Mouse (Mus musculus) neural tube, embryonic 13.5 days (tissue): ENCODE measurements around the gene Clca2. TPM values are rescaled to one million over a fixed set of nuclear protein-coding genes. Genes with fewer than 3 reads are reported as not detected.

Experiments used
- ATAC-seq: fragments of 200-750 bp; cut with Nextera tagmentation; 2 replicates; pipeline ENCODE4 v1.8.0; 2017; ENCODE audit warnings: low read depth, mild to moderate bottlenecking, moderate TSS enrichment, moderate library complexity
- H3K27ac ChIP-seq: fragments of 300-500 bp; sonication (generic); replicated peaks from 2 replicates; pipeline ENCODE4 v1.5.1; 2015; ENCODE audit warnings: moderate library complexity, mild to moderate bottlenecking, inconsistent platforms
- H3K27me3 ChIP-seq: fragments of 300-500 bp; sonication (generic); 2 replicates; pipeline ENCODE4 v1.6.1; 2015; ENCODE audit warnings: mild to moderate bottlenecking, inconsistent platforms
- H3K36me3 ChIP-seq: fragments of 300-500 bp; sonication (generic); 2 replicates; pipeline ENCODE4 v1.6.1; 2015; ENCODE audit warnings: mild to moderate bottlenecking, inconsistent platforms
- H3K4me1 ChIP-seq: fragments of 300-500 bp; sonication (generic); replicated peaks from 2 replicates; pipeline ENCODE4 v1.6.1; 2015; ENCODE audit warnings: inconsistent platforms
- H3K4me2 ChIP-seq: fragments of 300-500 bp; sonication (generic); 2 replicates; pipeline ENCODE4 v1.6.1; 2015; ENCODE audit warnings: inconsistent platforms, mild to moderate bottlenecking, moderate library complexity
- H3K4me3 ChIP-seq: fragments of 300-500 bp; sonication (generic); 2 replicates; pipeline ENCODE4 v1.5.1; 2015; ENCODE audit warnings: mild to moderate bottlenecking, inconsistent platforms
- H3K9ac ChIP-seq: fragments of 300-500 bp; sonication (generic); 2 replicates; pipeline ENCODE4 v1.6.1; 2015; ENCODE audit warnings: moderate library complexity, mild to moderate bottlenecking, inconsistent platforms
- H3K9me3 ChIP-seq: fragments of 300-500 bp; sonication (generic); 2 replicates; pipeline ENCODE4 v1.6.1; 2016; ENCODE audit warnings: inconsistent platforms
- WGBS: fragments of 180-500 bp; shearing (Covaris S2); methylation state at CpG from one replicate; pipeline ENCODE4 v1.1.7; 2015; 5-methylcytosine and 5-hydroxymethylcytosine counted together
- polyA plus RNA-seq: library from polyadenylated mRNA; unstranded; fragments of >200 nt; fragmentation: Nextera tagmentation; extraction: Ambion mirVana; gene quantifications from 2 replicates; pipeline ENCODE4 v1.2.1, GENCODE M21; 2015

The Clca2 gene
- polyA plus RNA-seq, 1 experiment from 2014 or later, result 0.11 TPM

DNA sequence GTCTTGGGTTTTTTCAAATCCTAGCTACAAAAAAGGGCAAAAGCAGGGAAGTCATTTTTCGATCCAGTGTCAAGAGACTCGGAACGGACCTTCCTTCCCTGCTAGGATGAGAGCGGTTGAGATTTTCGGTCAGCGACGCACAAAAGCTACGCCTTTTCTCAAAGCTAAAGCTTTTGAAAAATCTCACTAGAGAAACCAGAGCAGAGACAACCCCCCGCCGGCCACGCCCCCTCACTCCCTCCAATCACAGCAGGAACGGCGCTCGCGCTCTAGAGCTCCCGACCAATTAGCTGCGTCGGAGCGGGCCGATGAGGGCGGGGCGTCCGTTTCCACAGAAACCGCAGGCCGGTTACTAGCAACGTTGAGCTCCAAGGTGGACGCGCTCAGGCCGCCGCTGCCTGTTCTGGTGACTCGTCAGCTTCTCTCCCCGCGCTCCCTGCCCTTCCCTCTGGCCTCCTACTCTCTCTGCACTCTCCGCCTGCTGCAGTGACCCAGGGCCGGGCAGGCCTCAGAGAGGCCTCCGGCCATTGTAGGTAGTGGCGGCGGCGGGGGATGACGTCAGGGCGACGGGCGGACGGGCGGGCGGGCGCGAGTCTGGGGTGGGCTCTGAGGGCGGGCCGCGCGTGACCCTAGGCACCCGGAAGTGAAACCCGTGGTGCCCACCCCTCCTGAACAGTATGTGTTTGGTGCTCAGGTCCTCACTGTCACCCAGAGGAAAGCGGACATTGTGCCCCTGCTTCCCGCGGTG is 19.2 kb upstream of the Clca2 start, which contains the start of gene Odf2l:
Gene Odf2l (plus strand): TSS at position 335 of the 748 bp plus-strand sequence.
- ATAC-seq, result peak; percentile 99
- peak within 1 kb of the TSS; percentile 98 for H3K27ac ChIP-seq
- H3K9me3 ChIP-seq, result no peaks in the 10 kb centered on the region
- H3K4me1 ChIP-seq, result peaks cover 16% of the 10 kb centered on the region
- no peaks in the 10 kb centered on the region for H3K27me3 ChIP-seq
- under 1% methylated on average over 57 of the region's 57 CpGs for WGBS
- peak within 1 kb of the TSS; percentile 78 for H3K4me2 ChIP-seq
- H3K9ac ChIP-seq, result peak within 1 kb of the TSS; percentile 88
- no peaks in the 10 kb centered on the region for H3K36me3 ChIP-seq
- H3K4me3 ChIP-seq, result peak within 1 kb of the TSS; percentile 74

DNA sequence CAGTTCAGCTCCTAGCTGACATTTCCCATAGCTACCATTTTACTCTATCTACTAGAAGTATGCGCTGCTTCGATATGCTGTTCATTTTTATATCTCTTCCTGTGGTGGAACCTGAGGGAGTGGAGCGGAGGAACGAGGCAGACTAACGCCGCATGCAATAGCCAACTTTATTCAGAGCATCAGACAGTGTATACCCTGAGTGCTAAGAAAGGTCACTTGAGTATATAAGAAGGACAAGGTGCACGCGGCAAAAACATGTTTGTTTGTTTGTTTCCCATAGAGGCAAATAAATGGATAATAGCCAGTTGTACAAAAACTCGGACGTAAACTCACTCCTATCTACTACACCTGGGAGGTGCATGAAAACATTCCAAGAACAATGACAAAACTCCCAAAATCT is 18.4 kb upstream of the Clca2 start:
- Histone ChIP-seq H3K4me3 (peak overlapping the region; percentile 74), H3K27me3 (no peaks in the 10 kb centered on the region), H3K9me3 (no peaks in the 10 kb centered on the region), H3K4me2 (peak overlapping the region; percentile 78), H3K4me1 (peaks cover 16% of the 10 kb centered on the region), H3K27ac (peak overlapping the region; percentile 98), H3K36me3 (no peaks in the 10 kb centered on the region), H3K9ac (peak overlapping the region; percentile 88)
- ATAC-seq, result no peak
- 88% methylated on average over 10 of the region's 10 CpGs for WGBS

DNA sequence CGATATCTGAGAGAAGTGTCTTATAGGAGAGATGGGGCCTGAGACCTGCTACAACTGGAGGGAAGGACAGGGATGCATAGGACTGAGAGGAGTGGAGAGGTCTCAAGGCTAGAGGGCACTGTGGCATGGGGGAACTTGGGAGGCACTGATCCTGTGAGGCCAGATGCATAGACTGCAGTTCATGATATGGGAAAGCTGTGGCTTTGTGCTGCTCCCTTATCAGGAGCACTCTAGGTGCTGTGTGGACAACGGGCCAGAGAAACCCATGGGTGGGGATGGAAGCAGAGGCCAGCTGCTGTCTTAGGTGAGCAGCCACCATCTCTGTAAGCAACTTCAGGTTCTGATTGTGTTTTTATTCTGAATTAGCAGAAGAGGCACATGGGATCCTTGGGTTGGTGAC is 15.9 kb upstream of the Clca2 start:
- no peak for ATAC-seq
- WGBS, result 97% methylated on average over 2 of the region's 2 CpGs
- Histone ChIP-seq H3K9ac (no peak overlapping the region), H3K9me3 (no peaks in the 10 kb centered on the region), H3K4me3 (no peak overlapping the region), H3K27me3 (no peaks in the 10 kb centered on the region), H3K27ac (no peak overlapping the region), H3K36me3 (no peaks in the 10 kb centered on the region), H3K4me2 (no peak overlapping the region), H3K4me1 (peaks cover 16% of the 10 kb centered on the region)

DNA sequence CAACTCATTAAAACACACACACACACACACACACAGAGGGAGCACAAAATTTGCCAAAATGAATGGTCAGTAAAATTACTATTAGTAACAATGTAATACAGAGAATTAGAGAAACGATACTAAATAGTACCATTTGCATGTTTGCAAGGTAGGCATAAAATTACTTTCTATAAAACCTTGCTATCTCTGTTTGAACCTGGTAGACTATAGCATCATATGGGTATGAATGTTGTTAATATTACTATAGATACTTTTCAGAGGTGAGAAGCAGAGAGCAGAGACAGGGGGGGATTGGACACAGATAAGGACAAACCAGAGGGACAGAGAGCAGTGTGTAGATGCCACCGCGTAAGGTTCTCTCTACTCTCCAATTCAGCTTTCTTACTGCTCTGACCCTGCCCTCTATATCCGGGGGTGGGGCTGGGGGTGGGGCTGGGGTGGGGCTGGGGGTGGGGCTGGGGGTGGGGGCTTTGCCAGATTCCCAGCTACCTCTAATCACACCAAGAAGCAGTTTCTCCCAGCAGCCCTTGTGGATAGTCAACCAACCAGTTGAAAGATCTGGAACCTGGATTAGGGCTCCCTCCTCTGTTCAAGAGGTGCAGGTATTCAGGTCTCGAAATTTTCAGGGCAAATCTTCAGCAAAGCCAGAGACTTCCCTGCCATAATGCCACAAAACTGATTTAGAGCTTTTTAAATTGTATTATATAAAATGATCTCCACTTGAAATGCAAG is 6.7 kb upstream of the Clca2 start:
- Histone ChIP-seq H3K9ac (no peak overlapping the region), H3K4me2 (no peak overlapping the region), H3K4me1 (no peaks in the 10 kb centered on the region), H3K4me3 (no peak overlapping the region), H3K27ac (no peak overlapping the region), H3K36me3 (no peaks in the 10 kb centered on the region), H3K9me3 (no peaks in the 10 kb centered on the region), H3K27me3 (no peaks in the 10 kb centered on the region)
- no peak for ATAC-seq
- 78% methylated on average over 4 of the region's 5 CpGs for WGBS

DNA sequence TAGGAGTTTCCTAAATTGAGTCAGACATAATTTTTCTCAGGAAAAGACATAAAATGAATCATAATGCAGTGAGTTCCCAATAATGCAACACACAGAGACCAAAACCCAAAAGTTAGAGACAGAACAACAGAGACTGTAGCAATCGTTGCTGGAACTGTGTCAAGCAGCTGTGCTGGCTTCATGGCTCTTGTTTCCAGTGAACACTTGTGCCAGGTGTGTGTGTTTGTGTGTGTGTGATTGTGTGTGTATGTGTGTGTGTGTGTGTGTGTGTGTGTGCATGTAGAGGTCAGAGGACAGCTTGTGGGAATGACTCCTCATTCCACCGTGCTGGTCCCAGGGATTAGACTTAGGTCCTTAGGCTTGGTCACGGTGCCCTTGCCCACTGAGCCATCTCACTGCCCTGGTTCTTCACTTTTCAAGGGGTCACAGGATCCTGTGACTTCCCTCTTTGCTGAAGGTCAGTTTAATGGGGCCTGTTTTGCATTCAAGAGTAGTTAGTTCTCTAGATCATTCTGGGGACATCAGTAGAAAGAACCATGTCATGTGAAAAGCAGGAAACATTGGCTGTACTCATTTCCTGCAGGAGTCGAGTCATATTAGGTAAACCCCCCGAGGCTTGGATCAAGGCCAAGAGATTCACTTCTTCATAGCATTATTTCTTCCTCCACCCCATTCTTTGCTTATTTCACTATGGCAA is 6.0 kb upstream of the Clca2 start:
- no peak for ATAC-seq
- no peaks in the 10 kb centered on the region for H3K27me3 ChIP-seq
- no peaks in the 10 kb centered on the region for H3K4me1 ChIP-seq
- H3K9me3 ChIP-seq, result no peaks in the 10 kb centered on the region
- no peak overlapping the region for H3K4me2 ChIP-seq
- no peak overlapping the region for H3K4me3 ChIP-seq
- H3K36me3 ChIP-seq, result no peaks in the 10 kb centered on the region
- no peak overlapping the region for H3K27ac ChIP-seq
- H3K9ac ChIP-seq, result no peak overlapping the region
- 81% methylated on average over 5 of the region's 5 CpGs for WGBS

DNA sequence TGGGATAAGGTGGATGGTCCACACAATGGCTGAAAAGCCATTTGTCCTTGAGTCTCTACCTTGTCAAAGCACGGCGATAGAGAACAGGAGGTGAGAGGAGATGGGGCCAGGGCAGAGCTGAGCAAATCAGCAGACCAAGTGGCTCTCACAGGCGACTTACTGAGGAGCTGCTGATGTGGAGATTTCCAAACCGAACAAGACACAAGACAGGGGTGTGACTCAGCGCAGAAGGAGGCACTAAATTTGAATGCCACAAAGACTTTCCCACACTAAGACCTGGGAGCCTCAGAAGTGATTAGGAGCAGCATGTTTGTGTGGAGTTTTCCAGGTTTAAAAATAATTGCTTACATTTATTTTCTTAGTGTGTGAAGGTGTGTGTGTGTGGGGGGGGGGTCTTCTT is 4.5 kb upstream of the Clca2 start:
- Histone ChIP-seq H3K4me3 (no peak overlapping the region), H3K4me2 (no peak overlapping the region), H3K9me3 (no peaks in the 10 kb centered on the region), H3K4me1 (no peaks in the 10 kb centered on the region), H3K27ac (no peak overlapping the region), H3K27me3 (no peaks in the 10 kb centered on the region), H3K9ac (no peak overlapping the region), H3K36me3 (no peaks in the 10 kb centered on the region)
- WGBS, result 75% methylated on average over 5 of the region's 5 CpGs
- no peak for ATAC-seq

DNA sequence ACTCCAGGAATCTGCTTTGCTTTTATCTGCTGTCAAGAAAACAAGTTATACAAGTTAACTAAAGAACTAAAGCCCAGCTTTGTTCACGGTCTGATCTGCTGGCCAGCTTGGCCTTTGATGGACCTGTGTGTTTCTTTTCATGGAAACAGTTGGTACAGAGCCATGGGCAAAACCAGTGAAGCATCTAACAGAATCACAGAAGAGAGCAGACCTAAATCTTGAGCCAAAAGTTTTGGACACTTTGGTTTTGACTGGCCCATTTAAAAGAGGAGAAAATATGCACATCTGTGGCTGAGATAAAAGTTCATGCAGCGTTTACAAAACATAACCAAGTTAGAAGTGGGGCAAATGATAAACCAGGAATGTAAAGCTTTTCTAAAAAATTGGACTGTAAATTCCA is 4.1 kb upstream of the Clca2 start:
- no peak overlapping the region for H3K27ac ChIP-seq
- H3K4me2 ChIP-seq, result no peak overlapping the region
- H3K36me3 ChIP-seq, result no peaks in the 10 kb centered on the region
- no peaks in the 10 kb centered on the region for H3K9me3 ChIP-seq
- ATAC-seq, result no peak
- H3K4me1 ChIP-seq, result no peaks in the 10 kb centered on the region
- H3K9ac ChIP-seq, result no peak overlapping the region
- 82% methylated on average over 2 of the region's 2 CpGs for WGBS
- H3K27me3 ChIP-seq, result no peaks in the 10 kb centered on the region
- H3K4me3 ChIP-seq, result no peak overlapping the region

DNA sequence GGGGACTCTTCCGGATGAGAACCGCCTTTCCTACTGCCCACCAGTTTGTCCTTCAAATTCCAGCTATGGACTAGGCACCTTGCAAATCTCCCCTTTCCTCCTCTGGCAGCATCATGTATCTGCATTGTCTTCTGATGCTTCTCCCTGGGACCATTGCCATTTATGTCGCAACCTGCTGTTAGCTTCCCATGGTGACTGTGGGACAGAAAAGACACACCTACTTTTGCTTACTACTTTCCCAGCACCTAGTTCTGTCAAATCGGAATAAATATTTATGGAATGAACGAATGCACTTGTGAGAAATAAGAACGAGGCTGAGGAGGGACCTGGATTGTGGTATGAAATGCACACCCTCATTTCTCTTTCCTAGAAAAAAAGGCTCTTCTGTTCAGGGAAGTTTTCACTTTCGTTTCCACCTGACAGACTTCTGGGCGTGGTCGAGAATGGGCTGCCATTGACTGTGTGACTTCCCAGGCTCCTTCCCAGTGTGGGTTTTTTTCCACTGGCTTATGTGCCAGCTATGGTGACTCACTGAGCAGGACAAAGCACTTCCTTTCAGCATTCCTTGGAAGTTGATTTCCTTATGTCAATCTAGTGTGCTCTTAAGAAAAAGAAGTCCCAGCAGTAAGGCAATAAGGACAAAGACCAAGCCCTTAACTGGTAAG is 2.8 kb upstream of the Clca2 start:
- no peak overlapping the region for H3K4me3 ChIP-seq
- no peak overlapping the region for H3K4me2 ChIP-seq
- no peak for ATAC-seq
- 86% methylated on average over 9 of the region's 9 CpGs for WGBS
- no peaks in the 10 kb centered on the region for H3K27me3 ChIP-seq
- no peaks in the 10 kb centered on the region for H3K4me1 ChIP-seq
- no peak overlapping the region for H3K27ac ChIP-seq
- no peak overlapping the region for H3K9ac ChIP-seq
- no peaks in the 10 kb centered on the region for H3K36me3 ChIP-seq
- H3K9me3 ChIP-seq, result no peaks in the 10 kb centered on the region

DNA sequence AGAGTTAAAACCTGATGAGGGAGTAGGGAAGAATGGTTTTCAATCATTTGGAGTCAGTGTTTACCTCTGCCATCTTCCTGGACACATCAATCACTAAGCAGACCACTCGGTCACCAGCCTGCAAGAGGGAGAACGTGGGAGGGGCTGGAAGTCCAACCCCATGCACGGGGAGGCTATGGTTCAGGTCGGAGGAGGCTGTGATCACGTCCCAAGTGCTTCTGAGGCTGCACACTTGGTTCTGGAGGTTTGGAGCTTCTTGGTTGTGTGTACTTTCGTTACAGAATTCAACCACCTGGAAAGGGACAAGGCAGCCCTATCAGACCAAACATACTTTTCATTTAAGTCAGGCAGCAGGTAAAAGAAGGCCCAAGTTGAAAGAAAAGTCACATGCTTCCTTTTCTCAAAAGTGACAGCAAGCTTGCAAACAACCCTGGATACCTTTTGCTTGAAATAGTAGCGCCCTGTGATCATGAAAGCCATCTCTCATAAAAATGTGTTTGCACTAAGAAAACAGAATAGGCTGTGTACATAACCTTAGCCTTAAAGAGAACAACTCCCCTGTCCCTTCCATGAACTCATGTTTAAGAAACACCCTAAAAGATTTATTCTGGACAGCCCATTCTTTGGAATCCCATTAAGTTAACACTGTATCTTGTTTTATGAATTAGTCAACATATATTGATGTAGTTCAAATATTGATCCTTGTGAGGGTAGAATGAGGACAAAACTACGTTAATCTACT is 11.2 kb downstream of the Clca2 start:
- H3K4me1 ChIP-seq, result no peaks in the 10 kb centered on the region
- no peaks in the 10 kb centered on the region for H3K36me3 ChIP-seq
- no peaks in the 10 kb centered on the region for H3K9me3 ChIP-seq
- H3K27ac ChIP-seq, result no peak overlapping the region
- H3K9ac ChIP-seq, result no peak overlapping the region
- no peak overlapping the region for H3K4me2 ChIP-seq
- ATAC-seq, result no peak
- no peaks in the 10 kb centered on the region for H3K27me3 ChIP-seq
- H3K4me3 ChIP-seq, result no peak overlapping the region
- WGBS, result 78% methylated on average over 8 of the region's 8 CpGs

DNA sequence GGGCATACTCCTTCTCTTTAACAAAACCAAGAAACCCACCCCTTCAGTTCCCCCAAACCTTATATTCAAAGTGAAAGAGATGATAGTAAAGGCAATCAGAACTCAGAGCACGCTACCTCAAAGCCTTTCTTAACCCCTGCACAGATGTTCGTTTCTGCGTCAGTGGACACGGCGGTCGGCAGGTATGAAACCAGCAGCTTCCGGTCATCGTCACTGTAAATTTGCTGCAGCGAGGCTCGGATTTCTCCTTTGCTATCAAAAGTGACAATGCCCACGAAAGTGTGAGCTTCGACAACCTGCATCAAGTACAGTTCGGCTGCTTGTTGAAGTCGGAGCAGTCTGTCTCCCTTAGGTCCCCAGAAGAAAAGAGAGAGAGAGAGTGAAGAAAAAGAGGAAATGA is 13.1 kb downstream of the Clca2 start:
- WGBS, result 95% methylated on average over 14 of the region's 14 CpGs
- Histone ChIP-seq H3K27me3 (no peaks in the 10 kb centered on the region), H3K9ac (no peak overlapping the region), H3K9me3 (no peaks in the 10 kb centered on the region), H3K36me3 (no peaks in the 10 kb centered on the region), H3K27ac (no peak overlapping the region), H3K4me3 (no peak overlapping the region), H3K4me1 (no peaks in the 10 kb centered on the region), H3K4me2 (no peak overlapping the region)
- no peak for ATAC-seq

DNA sequence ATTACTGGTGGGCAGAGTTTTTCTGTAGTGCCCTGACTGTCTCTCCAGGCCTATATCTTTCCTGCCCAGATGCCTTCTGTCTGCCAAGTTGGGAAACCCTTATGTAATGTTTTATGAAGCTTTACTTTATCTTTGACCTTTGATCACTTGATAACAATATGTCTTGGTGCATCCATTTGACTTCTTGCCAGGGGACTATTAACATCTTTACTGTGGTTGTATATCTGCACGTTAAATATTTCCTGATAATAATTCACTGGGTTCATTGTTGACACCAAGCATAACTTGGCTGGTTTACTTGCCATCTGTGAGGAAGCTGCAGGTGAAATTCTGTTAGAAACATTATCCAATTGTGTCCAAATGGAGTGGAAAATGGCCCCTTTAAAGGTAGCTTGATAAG is 16.2 kb downstream of the Clca2 start:
- no peaks in the 10 kb centered on the region for H3K9me3 ChIP-seq
- no peaks in the 10 kb centered on the region for H3K36me3 ChIP-seq
- H3K4me2 ChIP-seq, result no peak overlapping the region
- H3K4me3 ChIP-seq, result no peak overlapping the region
- H3K27ac ChIP-seq, result no peak overlapping the region
- no peaks in the 10 kb centered on the region for H3K4me1 ChIP-seq
- WGBS, result 82% methylated on average over 1 of the region's 1 CpGs
- H3K9ac ChIP-seq, result no peak overlapping the region
- no peak for ATAC-seq
- H3K27me3 ChIP-seq, result no peaks in the 10 kb centered on the region
